22 mouse cellular contexts compared by ENCODE assay signal in genomic region chr16:42517321-42517720, GRCm38 (mm10).
DNase-seq lines count a peak whose midpoint lies in the region; TF ChIP-seq lines count a peak whose summit lies in the region.
"Had no signal": no experiment of that assay in that cellular context is flagged by ENCODE, and none has a peak within 500 bp of the region (broad histone marks: within the 10 kb centered on the region; RNA-seq: fewer than 3 reads in every experiment).

No protein-coding gene starts in this region.

- intact Hi-C loops in gastrocnemius, postnatal 36 days (cut with DNase I): no loop called here
- intact Hi-C loops in heart, postnatal 36 days (cut with DNase I): no loop called here

- TF ChIP-seq CTCF in embryonic fibroblast, embryonic 13.5 days (IDR thresholded peaks at IDR 0.05; ENCODE audit: borderline replicate concordance, insufficient read depth, low read length): no peak

- H3K4me1 ChIP-seq in embryonic fibroblast, embryonic 13.5 days (ENCODE audit: control insufficient read depth, insufficient read depth, low read length): no peaks in the 10 kb centered on the region
- H3K4me1 ChIP-seq: liver, embryonic 12.5 days; lung, embryonic 15.5 days; midbrain, embryonic 13.5 days; neural tube, embryonic 13.5 days had no signal

- DNase-seq in gastrocnemius, adult 18-20 months (ENCODE audit: low spot score): peak; percentile 6
- DNase-seq in gastrocnemius, postnatal 36 days: no peak
- DNase-seq in kidney, postnatal 14 days: peak; percentile 2
- no peak for DNase-seq in kidney, adult 8-10 months
- peak; percentile 4 to 6 for DNase-seq in heart, postnatal 36 days
- DNase-seq in embryo, embryonic 9.5 days (ENCODE audit: extremely low spot score): no peak
- no peak for DNase-seq in adrenal gland, adult 8-10 months
- DNase-seq: adrenal gland, postnatal 36 days; cerebellum, adult 18-20 months; cerebellum, postnatal 25 days; embryo, embryonic 11 days; kidney, postnatal 10 days; thymus, postnatal 4 days had no signal

- TF ChIP-seq POLR2A in embryonic fibroblast, embryonic 13.5 days (IDR thresholded peaks at IDR 0.05; ENCODE audit: low read depth, low read length): no peak

- no peak overlapping the region for H3K4me3 ChIP-seq in embryonic fibroblast, embryonic 13.5 days (ENCODE audit: insufficient read depth, low read length)
- H3K4me3 ChIP-seq: erythroblast, embryonic 14.5 days; hindbrain, embryonic 10.5 days; layer of hippocampus, adult 2 months; liver, embryonic 12.5 days; lung, embryonic 15.5 days; midbrain, embryonic 13.5 days; neural tube, embryonic 13.5 days had no signal

- peak overlapping the region; percentile 49; the same call in 1 of the 2 replicates for H3K27ac ChIP-seq in embryonic fibroblast, embryonic 13.5 days (ENCODE audit: insufficient read depth, low read length)
- H3K27ac ChIP-seq: hindbrain, embryonic 10.5 days; hindbrain, postnatal 0 days; layer of hippocampus, adult 2 months; liver, embryonic 12.5 days; lung, embryonic 15.5 days; midbrain, embryonic 13.5 days; neural tube, embryonic 13.5 days had no signal

Comparison
In these comparisons a context has a peak if more than half of its experiments do, and no peak if none do; other contexts are left out.
1. DNase-seq: peak in gastrocnemius, adult 18-20 months (single experiment), kidney, postnatal 14 days (single experiment) and heart, postnatal 36 days (2 of 2); none in gastrocnemius, postnatal 36 days (0 of 2), kidney, adult 8-10 months (0 of 2), embryo, embryonic 9.5 days (single experiment) and adrenal gland, adult 8-10 months (single experiment).